Mouse (Mus musculus) forebrain, embryonic 12.5 days (tissue): Measurements from ENCODE around the gene Spint3. TPM values are rescaled to one million over a fixed set of nuclear protein-coding genes. Genes with fewer than 3 reads are reported as not detected.

Source experiments
- ATAC-seq: fragments of 200-750 bp; cut with Nextera tagmentation; 2 replicates; pipeline ENCODE4 v1.8.0; 2017; ENCODE audit warnings: moderate TSS enrichment; ENCODE audit not compliant: low FRiP score
- H3K27ac ChIP-seq: fragments of 300-500 bp; sonication (generic); 2 replicates; pipeline ENCODE4 v1.5.1; 2016; ENCODE audit warnings: mild to moderate bottlenecking
- H3K27me3 ChIP-seq: fragments of 300-500 bp; sonication (generic); 2 replicates; pipeline ENCODE4 v1.6.1; 2016; ENCODE audit warnings: mild to moderate bottlenecking
- H3K36me3 ChIP-seq: fragments of 300-500 bp; sonication (generic); replicated peaks from 2 replicates; pipeline ENCODE4 v1.6.1; 2016; ENCODE audit warnings: mild to moderate bottlenecking
- H3K4me1 ChIP-seq: fragments of 300-500 bp; sonication (generic); 2 replicates; pipeline ENCODE4 v1.6.1; 2016
- H3K4me2 ChIP-seq: fragments of 300-500 bp; sonication (generic); 2 replicates; pipeline ENCODE4 v1.6.1; 2016; ENCODE audit warnings: mild to moderate bottlenecking, moderate library complexity
- H3K4me3 ChIP-seq: fragments of 300-500 bp; sonication (generic); replicated peaks from 2 replicates; pipeline ENCODE4 v1.5.1; 2016; ENCODE audit warnings: mild to moderate bottlenecking
- H3K9ac ChIP-seq: fragments of 300-500 bp; sonication (generic); 2 replicates; pipeline ENCODE4 v1.6.1; 2016; ENCODE audit warnings: mild to moderate bottlenecking
- H3K9me3 ChIP-seq: fragments of 300-500 bp; sonication (generic); 2 replicates; pipeline ENCODE4 v1.6.1; 2016
- WGBS: fragments of 180-500 bp; shearing (Covaris S2); methylation state at CpG from one replicate; pipeline ENCODE4 v1.1.7; 2016; 5-methylcytosine and 5-hydroxymethylcytosine counted together
- polyA plus RNA-seq: library from polyadenylated mRNA; unstranded; fragments of >200 nt; fragmentation: Nextera tagmentation; extraction: Ambion mirVana; gene quantifications from 2 replicates; pipeline ENCODE4 v1.2.1, GENCODE M21; 2016

Spint3 gene
- polyA plus RNA-seq, 1 experiment from 2014 or later, result not detected

DNA sequence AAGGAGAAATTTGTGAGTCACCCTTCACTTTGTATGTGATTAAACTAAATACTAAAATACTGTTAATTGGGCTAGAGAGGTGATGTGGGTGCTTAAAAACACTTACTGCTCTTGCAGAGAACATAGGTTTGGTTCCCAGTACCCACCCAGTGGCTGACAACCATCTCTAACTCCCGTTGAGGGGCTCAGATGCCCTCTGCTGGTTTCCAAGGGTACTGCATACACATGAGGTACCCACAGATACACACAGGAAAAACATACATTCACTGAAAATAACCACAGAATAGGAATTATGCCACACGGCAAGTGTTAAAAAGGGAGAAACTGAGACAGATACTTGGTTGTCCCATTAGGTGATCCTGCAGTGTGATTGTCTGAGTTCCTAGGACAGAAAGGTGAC, 6.3 kb downstream of the Spint3 start:
- no peak for ATAC-seq
- WGBS, result 89% methylated on average over 2 of the region's 2 CpGs
- no peaks in the 10 kb centered on the region; the same call in 1 of the 2 replicates for H3K36me3 ChIP-seq
- no peak overlapping the region for H3K27ac ChIP-seq
- H3K4me1 ChIP-seq, result peaks cover 21% of the 10 kb centered on the region
- no peaks in the 10 kb centered on the region for H3K9me3 ChIP-seq
- no peak overlapping the region for H3K4me2 ChIP-seq
- H3K9ac ChIP-seq, result no peak overlapping the region
- H3K27me3 ChIP-seq, result peaks cover 9% of the 10 kb centered on the region; the same call in 1 of the 2 replicates
- no peak overlapping the region for H3K4me3 ChIP-seq

DNA sequence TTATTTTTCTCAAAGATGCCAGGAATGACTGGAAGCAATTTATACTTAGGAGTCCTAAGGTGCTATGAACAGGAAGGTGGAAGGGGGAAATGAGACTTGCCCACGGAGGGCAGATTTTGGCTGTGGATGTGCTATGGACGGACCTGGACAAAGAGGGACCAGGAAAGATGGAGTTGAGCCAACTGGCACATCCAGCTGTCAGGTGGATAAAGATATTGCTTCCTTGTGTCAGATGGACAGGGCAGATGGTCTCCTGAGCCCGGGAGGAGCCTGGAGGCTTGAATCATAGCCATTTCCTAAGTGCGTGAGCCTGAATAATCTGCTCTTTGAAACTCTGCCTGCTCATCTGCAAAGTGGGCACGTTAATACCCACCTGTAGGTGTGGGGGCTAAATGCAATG, 8.9 kb downstream of the Spint3 start:
- no peak overlapping the region for H3K4me3 ChIP-seq
- 75% methylated on average over 5 of the region's 5 CpGs for WGBS

GRCm38 (mm10) chr2:164563339-164564038, 9.8 kb downstream of the Spint3 start:
- peak; percentile 67; the same call in 1 of the 2 replicates for ATAC-seq
- peak overlapping the region; percentile 65 for H3K9ac ChIP-seq
- no peaks in the 10 kb centered on the region; the same call in 1 of the 2 replicates for H3K36me3 ChIP-seq
- peaks cover 21% of the 10 kb centered on the region for H3K4me1 ChIP-seq
- no peak overlapping the region for H3K27ac ChIP-seq
- peak overlapping the region; percentile 44 for H3K4me3 ChIP-seq
- H3K4me2 ChIP-seq, result peak overlapping the region; percentile 91
- peaks cover 16% of the 10 kb centered on the region; the same call in 1 of the 2 replicates for H3K27me3 ChIP-seq
- no peaks in the 10 kb centered on the region for H3K9me3 ChIP-seq
- WGBS, result under 1% methylated on average over 32 of the region's 32 CpGs

More for the DNA sequence above, 8.9 kb downstream of the Spint3 start:
- Histone ChIP-seq H3K36me3 (no peaks in the 10 kb centered on the region; the same call in 1 of the 2 replicates), H3K4me1 (peaks cover 21% of the 10 kb centered on the region), H3K4me2 (peak overlapping the region; percentile 91; the same call in 1 of the 2 replicates), H3K27me3 (peaks cover 16% of the 10 kb centered on the region; the same call in 1 of the 2 replicates), H3K27ac (no peak overlapping the region), H3K9me3 (no peaks in the 10 kb centered on the region), H3K9ac (peak overlapping the region; percentile 65; the same call in 1 of the 2 replicates)
- ATAC-seq, result no peak

DNA sequence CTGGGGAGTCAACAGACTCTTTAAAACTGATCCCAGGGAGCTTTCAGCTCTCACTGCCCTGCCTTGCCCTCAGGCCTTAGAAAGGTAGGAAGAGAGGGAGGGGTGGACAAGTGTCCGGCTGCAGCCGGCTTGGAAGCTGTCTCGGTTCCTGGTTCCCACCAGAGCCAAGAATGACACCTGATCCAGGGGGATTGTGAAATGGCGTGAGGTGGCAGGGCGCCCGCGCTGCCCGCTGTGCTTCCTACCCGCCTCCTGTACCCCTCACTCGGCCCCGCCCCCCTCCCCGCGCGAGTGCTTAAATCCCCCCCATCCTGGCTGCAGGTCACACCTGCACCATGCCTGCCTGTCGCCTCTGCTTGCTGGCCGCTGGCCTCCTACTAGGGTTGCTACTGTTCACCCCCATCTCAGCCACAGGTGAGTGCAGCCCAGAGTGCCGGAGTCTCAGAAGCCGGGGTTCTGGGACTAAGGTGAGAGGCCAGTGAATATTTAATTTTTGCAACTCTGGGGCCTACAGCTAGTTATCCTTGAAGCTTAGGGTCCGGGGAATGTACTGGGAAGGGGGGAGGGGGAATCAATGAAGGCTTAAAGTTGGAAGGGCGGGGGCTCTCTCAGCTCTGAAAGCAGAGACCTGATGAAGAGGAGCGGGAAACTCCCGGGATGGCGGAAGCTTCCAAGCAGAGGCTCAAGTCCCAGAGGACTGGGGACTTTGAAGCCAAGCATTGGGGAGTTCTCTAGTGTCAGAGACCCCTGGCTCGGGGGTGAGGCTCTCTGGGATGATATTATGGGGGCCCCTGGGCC, 10.7 kb downstream of the Spint3 start, which contains the start of gene Wfdc2:
Wfdc2 (plus strand) TSS at position 23 of the 798 bp plus-strand sequence.
- ATAC-seq, result peak; percentile 53; the same call in 1 of the 2 replicates

DNA sequence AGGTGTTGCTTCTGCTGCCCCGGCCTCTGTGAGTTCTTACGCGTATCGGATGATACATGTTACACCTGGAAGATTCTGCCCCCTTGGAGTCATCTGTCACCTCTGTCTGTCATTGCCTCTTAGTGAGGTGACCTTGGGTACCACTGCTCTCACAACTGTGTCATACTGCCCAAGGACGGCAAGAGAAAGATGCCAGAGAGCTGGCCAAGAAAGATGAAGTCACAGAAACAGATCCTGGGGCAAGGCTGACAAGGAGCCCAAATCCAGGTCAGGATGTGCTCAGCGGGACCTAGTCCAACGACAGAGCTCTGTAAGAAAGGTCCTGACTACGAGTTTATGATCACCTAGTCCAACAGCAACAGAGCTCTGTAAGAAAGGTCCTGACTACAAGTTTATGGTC, 13.2 kb downstream of the Spint3 start:
- H3K4me1 ChIP-seq, result peaks cover 21% of the 10 kb centered on the region
- no peak overlapping the region for H3K27ac ChIP-seq
- no peak for ATAC-seq
- no peaks in the 10 kb centered on the region for H3K36me3 ChIP-seq
- peaks cover 16% of the 10 kb centered on the region for H3K27me3 ChIP-seq
- H3K9ac ChIP-seq, result no peak overlapping the region
- no peak overlapping the region for H3K4me2 ChIP-seq
- 91% methylated on average over 8 of the region's 8 CpGs for WGBS
- H3K4me3 ChIP-seq, result no peak overlapping the region
- no peaks in the 10 kb centered on the region for H3K9me3 ChIP-seq

More for the DNA sequence above, 10.7 kb downstream of the Spint3 start, which contains the start of gene Wfdc2:
- peak within 1 kb of the TSS; percentile 91 for H3K4me2 ChIP-seq
- no peak within 1 kb of the TSS for H3K27ac ChIP-seq
- peaks cover 16% of the 10 kb centered on the region; the same call in 1 of the 2 replicates for H3K27me3 ChIP-seq
- 2% methylated on average over 24 of the region's 24 CpGs for WGBS
- H3K4me3 ChIP-seq, result peak within 1 kb of the TSS; percentile 44
- peak within 1 kb of the TSS; percentile 65 for H3K9ac ChIP-seq
- H3K9me3 ChIP-seq, result no peaks in the 10 kb centered on the region
- H3K4me1 ChIP-seq, result peaks cover 21% of the 10 kb centered on the region
- no peaks in the 10 kb centered on the region; the same call in 1 of the 2 replicates for H3K36me3 ChIP-seq

DNA sequence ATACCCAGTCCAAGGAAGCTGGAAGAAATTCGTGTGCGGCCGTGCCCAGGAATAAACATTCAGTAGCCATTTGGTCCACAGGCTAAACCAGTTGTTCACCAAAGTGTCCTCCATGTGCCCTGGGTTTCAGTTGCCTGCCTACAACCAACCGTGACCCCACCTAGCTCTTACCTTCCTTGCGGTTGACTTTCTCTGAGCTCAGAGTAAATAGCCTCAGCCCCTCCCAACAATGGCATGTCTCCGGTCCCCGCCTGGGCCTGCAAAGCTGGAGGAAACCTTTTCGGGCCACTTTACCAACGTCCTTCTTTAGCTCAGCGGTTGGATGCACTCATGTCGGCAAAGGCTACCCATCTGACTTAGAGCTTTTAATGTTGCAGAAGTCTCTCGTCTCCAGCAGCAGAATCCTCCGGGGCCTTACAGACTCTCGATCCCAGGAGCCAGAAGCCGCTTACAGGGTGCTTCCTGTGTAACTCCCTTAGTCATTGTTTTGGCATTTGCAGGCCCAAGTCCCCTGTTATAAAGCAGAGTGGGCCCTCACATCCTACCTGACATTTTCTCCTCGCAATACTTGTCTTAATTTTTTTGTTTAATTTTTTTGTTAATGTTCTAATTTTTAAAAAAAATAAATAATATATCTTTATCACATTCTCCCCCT, 14.1 kb downstream of the Spint3 start:
- Histone ChIP-seq H3K9ac (no peak overlapping the region), H3K4me3 (no peak overlapping the region), H3K9me3 (no peaks in the 10 kb centered on the region), H3K27ac (no peak overlapping the region), H3K4me1 (peaks cover 20% of the 10 kb centered on the region), H3K27me3 (peaks cover 16% of the 10 kb centered on the region), H3K4me2 (no peak overlapping the region), H3K36me3 (no peaks in the 10 kb centered on the region)
- 52% methylated on average over 16 of the region's 16 CpGs for WGBS
- no peak for ATAC-seq

GRCm38 (mm10) chr2:164558426-164558825, 14.8 kb downstream of the Spint3 start:
- no peak for ATAC-seq
- WGBS, result 84% methylated on average over 8 of the region's 8 CpGs
- H3K4me2 ChIP-seq, result no peak overlapping the region
- H3K36me3 ChIP-seq, result no peaks in the 10 kb centered on the region
- H3K4me1 ChIP-seq, result peaks cover 13% of the 10 kb centered on the region
- H3K9me3 ChIP-seq, result no peaks in the 10 kb centered on the region
- H3K27ac ChIP-seq, result no peak overlapping the region
- H3K27me3 ChIP-seq, result peaks cover 16% of the 10 kb centered on the region
- H3K9ac ChIP-seq, result no peak overlapping the region
- no peak overlapping the region for H3K4me3 ChIP-seq

- H3K4me2 ChIP-seq, result no peak overlapping the region
- 90% methylated on average over 9 of the region's 9 CpGs for WGBS
- H3K9ac ChIP-seq, result no peak overlapping the region
- H3K4me1 ChIP-seq, result peaks cover 13% of the 10 kb centered on the region
- H3K27ac ChIP-seq, result no peak overlapping the region
- H3K27me3 ChIP-seq, result peaks cover 4% of the 10 kb centered on the region
- H3K9me3 ChIP-seq, result no peaks in the 10 kb centered on the region
- H3K36me3 ChIP-seq, result no peaks in the 10 kb centered on the region
- no peak for ATAC-seq
- H3K4me3 ChIP-seq, result no peak overlapping the region
Observed at GRCm38 (mm10) chr2:164551502-164551901, 21.8 kb downstream of the Spint3 start.

DNA sequence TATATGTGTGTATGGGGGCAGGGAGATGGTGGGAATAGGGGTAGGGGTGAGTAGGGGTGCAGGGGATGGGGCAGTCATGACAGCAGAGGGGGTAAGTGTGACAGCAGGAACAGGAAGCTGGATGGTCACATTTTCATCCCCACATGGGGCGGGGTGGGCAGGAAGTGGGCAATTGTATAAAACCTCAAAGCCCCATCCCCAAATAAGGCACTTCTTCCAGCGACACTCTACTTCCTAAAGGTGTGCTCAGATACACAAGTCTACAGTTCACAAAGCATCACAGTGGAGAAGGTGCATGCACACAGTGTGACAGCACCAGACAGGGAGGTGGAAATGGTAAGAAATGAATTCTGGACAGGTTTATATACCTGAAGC, 22.4 kb downstream of the Spint3 start:
- H3K36me3 ChIP-seq, result no peaks in the 10 kb centered on the region
- WGBS, result 78% methylated on average over 2 of the region's 2 CpGs
- H3K27me3 ChIP-seq, result peaks cover 4% of the 10 kb centered on the region
- H3K9me3 ChIP-seq, result no peaks in the 10 kb centered on the region
- no peak overlapping the region for H3K4me2 ChIP-seq
- no peak overlapping the region for H3K9ac ChIP-seq
- no peak overlapping the region for H3K4me3 ChIP-seq
- no peak for ATAC-seq
- H3K27ac ChIP-seq, result no peak overlapping the region
- H3K4me1 ChIP-seq, result peaks cover 13% of the 10 kb centered on the region

GRCm38 (mm10) chr2:164549963-164550894, 23.0 kb downstream of the Spint3 start:
- no peak for ATAC-seq
- H3K4me1 ChIP-seq, result peaks cover 13% of the 10 kb centered on the region
- H3K9me3 ChIP-seq, result no peaks in the 10 kb centered on the region
- peaks cover 4% of the 10 kb centered on the region; the same call in 1 of the 2 replicates for H3K27me3 ChIP-seq
- H3K9ac ChIP-seq, result no peak overlapping the region
- H3K4me2 ChIP-seq, result peak overlapping the region; percentile 21; the same call in 1 of the 2 replicates
- no peak overlapping the region for H3K4me3 ChIP-seq
- WGBS, result 21% methylated on average over 10 of the region's 10 CpGs
- H3K27ac ChIP-seq, result no peak overlapping the region
- no peaks in the 10 kb centered on the region for H3K36me3 ChIP-seq

DNA sequence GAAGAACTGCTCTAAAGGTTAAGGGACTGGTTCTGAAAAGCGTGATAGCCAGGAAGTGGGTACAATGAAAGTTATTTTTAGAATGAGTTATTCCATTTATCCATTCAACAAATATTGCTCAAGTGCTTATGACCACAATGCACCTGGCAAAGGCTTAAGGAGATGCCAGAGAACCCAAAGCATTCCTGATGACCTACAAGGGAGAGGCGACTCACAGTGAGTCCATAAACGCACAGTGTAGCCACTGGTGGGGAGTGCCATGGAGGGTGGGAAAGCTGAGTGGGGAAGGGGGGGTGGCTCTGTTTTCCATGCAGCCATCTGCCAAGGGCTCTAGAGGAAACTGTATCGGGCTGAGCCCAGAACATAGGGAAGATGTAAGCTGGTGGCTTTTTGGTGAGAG, 23.9 kb downstream of the Spint3 start:
- no peak overlapping the region for H3K9ac ChIP-seq
- H3K4me1 ChIP-seq, result peaks cover 13% of the 10 kb centered on the region
- WGBS, result 49% methylated on average over 4 of the region's 4 CpGs
- no peak for ATAC-seq
- no peak overlapping the region for H3K27ac ChIP-seq
- H3K4me2 ChIP-seq, result no peak overlapping the region
- H3K9me3 ChIP-seq, result no peaks in the 10 kb centered on the region
- no peak overlapping the region for H3K4me3 ChIP-seq
- no peaks in the 10 kb centered on the region for H3K36me3 ChIP-seq
- peaks cover 4% of the 10 kb centered on the region; the same call in 1 of the 2 replicates for H3K27me3 ChIP-seq
